Mouse (Mus musculus): ENCODE measurements at regions not wholly inside any gene's neighbourhood (a gene's known extent, or its start where the extent isn't known, plus 50 kb on each side); places are given as distances from the start of the nearest gene placed in this dataset.

DNA sequence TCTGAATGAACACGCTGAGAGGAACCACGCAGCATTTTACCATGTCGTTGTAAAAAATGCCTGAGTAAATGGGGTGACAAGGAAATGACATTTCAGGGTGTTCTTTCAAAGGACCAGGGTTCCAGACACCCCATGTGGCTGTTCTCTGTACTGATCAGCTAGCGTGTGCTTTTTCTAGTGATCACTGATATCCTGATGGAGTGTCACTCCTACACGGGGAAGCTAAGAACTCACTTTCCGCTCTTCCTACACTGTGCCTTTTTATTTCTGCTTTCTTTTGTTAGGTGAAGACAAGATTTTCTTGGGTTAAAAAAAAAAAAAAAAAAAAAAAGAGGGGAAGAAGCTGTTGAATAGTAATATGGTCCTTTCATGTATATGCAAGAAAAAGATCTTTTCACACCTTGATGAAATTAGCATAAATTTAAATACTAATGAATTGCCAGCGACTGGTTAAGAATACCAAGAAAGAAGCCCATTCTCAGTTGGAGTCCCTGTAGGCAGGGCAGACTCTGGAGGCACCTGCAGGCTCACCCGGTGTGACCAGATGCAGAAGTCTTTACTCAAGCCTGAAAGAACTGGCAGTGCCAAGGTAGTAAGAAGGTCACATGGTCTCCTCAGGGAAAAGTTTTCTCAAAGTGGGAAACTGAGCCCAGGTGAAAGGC is 270.2 kb upstream of the Irx2 start:
- no peak overlapping the region for H3K4me2 ChIP-seq (ENCODE audit: low read depth, low read length)
- no peak for ATAC-seq
- peaks cover 2% of the 10 kb centered on the region; the same call in 1 of the 2 replicates for H3K27me3 ChIP-seq (ENCODE audit: insufficient read depth, low read length)
- WGBS: 37% methylated on average over 8 of the region's 8 CpGs
- H3K9ac ChIP-seq (replicated peaks; ENCODE audit: low read length): no peak overlapping the region
- H3K36me3 ChIP-seq (ENCODE audit: insufficient read depth, low read length): no peaks in the 10 kb centered on the region
- H3K4me3 ChIP-seq (ENCODE audit: low read length): no peak overlapping the region
- no peaks in the 10 kb centered on the region for H3K9me3 ChIP-seq (ENCODE audit: low read length)
- TF ChIP-seq CTCF (IDR thresholded peaks at IDR 0.05; ENCODE audit: low read depth): no peak
- no peak overlapping the region for H3K27ac ChIP-seq
- no peak for DNase-seq (ENCODE audit: low spot score)
- H3K4me1 ChIP-seq (ENCODE audit: insufficient read depth, low read length): no peaks in the 10 kb centered on the region

DNA sequence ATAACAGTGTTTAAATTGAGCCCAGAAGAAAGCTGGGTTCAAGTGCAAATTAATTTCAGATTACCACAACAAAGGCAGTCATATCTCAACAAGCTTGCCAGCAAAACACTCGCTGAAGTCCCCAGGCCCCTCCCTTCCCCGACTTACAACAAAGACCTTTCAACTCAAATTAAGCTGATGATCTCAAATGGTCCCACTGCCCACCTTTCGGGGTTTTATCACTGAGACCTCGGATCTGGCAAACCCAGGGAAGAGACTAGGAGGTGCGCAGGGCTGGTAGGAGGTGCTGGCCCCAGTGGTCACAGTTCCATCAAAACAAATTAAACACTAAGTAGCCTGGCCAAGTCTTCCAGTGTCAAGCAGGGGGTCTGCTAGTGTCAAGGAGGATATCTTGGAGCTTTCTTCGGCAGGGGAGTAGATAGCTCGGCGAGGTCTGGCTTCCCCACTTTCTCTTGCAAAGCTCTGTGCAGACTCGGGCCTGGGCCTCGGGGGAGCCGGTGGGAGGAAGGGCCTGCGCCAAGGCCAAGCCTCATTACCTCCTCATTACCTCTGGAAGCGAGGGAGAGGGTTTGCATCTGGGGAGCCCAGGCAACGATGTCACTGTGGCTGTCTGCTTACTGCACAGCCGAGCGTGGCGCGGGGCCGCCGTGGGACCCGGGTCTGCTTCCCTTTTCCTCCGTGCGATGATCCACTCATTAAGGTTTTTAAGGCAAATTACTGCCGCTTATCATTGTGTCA is 262.9 kb upstream of the Irx2 start:
- peak; percentile 33 for DNase-seq (ENCODE audit: low spot score)
- Histone ChIP-seq H3K4me1 (ENCODE audit: insufficient read depth, low read length) (peaks cover 6% of the 10 kb centered on the region; the same call in 1 of the 2 replicates), H3K27ac (no peak overlapping the region), H3K9me3 (ENCODE audit: low read length) (no peaks in the 10 kb centered on the region), H3K4me2 (ENCODE audit: low read depth, low read length) (peak overlapping the region; percentile 51), H3K27me3 (ENCODE audit: insufficient read depth, low read length) (peaks cover 4% of the 10 kb centered on the region; the same call in 1 of the 2 replicates), H3K4me3 (ENCODE audit: low read length) (peak overlapping the region; percentile 11), H3K36me3 (ENCODE audit: insufficient read depth, low read length) (no peaks in the 10 kb centered on the region), H3K9ac (replicated peaks; ENCODE audit: low read length) (no peak overlapping the region)
- whole genome bisulfite sequencing: 16% methylated on average over 24 of the region's 24 CpGs
- TF ChIP-seq CTCF (IDR thresholded peaks at IDR 0.05; ENCODE audit: low read depth): no peak
- ATAC-seq: peak; percentile 64; the same call in 1 of the 2 replicates

DNA sequence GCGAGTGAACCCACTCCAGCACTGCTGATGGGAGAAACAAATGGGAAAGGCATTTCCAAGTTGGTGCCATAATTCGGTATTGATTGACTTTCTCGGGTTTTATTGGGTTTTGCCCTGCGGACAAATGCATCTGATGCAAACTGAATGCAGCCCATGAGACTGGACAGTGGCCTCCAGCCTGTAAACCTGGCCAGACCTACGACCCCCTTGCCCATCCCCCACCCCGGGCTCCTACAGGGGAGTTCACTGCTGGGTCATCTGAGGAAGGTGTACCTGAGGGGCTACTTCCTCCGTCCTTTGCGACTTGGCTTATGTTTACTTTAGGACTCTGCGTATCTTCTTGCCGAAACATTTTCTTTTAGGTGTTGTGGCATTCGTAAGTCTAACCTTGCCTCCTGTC is 262.3 kb upstream of the Irx2 start:
- H3K27me3 ChIP-seq (ENCODE audit: insufficient read depth, low read length): peaks cover 4% of the 10 kb centered on the region; the same call in 1 of the 2 replicates
- ATAC-seq (no peak), DNase-seq (ENCODE audit: low spot score) (no peak)
- peak overlapping the region; percentile 11; the same call in 1 of the 2 replicates for H3K4me3 ChIP-seq (ENCODE audit: low read length)
- H3K9me3 ChIP-seq (ENCODE audit: low read length): no peaks in the 10 kb centered on the region
- WGBS: 63% methylated on average over 11 of the region's 11 CpGs
- peak overlapping the region; percentile 51 for H3K4me2 ChIP-seq (ENCODE audit: low read depth, low read length)
- H3K27ac ChIP-seq: no peak overlapping the region
- H3K9ac ChIP-seq (replicated peaks; ENCODE audit: low read length): no peak overlapping the region
- H3K36me3 ChIP-seq (ENCODE audit: insufficient read depth, low read length): no peaks in the 10 kb centered on the region
- peaks cover 6% of the 10 kb centered on the region; the same call in 1 of the 2 replicates for H3K4me1 ChIP-seq (ENCODE audit: insufficient read depth, low read length)
- TF ChIP-seq CTCF (IDR thresholded peaks at IDR 0.05; ENCODE audit: low read depth): no peak

DNA sequence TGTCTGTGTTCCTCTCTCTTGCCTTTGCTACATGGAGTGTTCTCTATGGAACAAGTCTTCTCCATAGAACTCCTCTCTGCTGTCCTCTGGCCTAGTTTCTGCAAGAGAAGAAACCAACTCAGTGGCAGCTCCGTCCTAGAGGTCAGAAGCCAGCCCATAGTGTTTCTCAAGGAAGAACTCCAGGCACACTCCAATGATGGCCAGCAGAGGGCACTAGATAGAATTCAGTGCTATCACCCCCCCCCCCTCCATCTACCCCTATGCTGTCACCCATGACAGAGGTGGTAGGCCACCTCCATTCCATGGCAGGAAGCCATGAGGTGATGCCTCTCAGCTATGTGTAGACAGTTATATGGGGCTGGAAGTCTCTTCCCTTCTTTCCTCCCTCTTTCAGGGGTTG is 258.5 kb upstream of the Irx2 start:
- no peak for DNase-seq (ENCODE audit: low spot score)
- no peak overlapping the region for H3K9ac ChIP-seq (replicated peaks; ENCODE audit: low read length)
- no peak overlapping the region for H3K27ac ChIP-seq
- no peak overlapping the region for H3K4me2 ChIP-seq (ENCODE audit: low read depth, low read length)
- peak; percentile 45 for TF ChIP-seq CTCF (IDR thresholded peaks at IDR 0.05; ENCODE audit: low read depth)
- H3K36me3 ChIP-seq (ENCODE audit: insufficient read depth, low read length): no peaks in the 10 kb centered on the region
- peaks cover 6% of the 10 kb centered on the region; the same call in 1 of the 2 replicates for H3K4me1 ChIP-seq (ENCODE audit: insufficient read depth, low read length)
- WGBS: 91% methylated on average over 1 of the region's 1 CpGs
- ATAC-seq: no peak
- H3K27me3 ChIP-seq (ENCODE audit: insufficient read depth, low read length): no peaks in the 10 kb centered on the region
- H3K9me3 ChIP-seq (ENCODE audit: low read length): no peaks in the 10 kb centered on the region
- no peak overlapping the region for H3K4me3 ChIP-seq (ENCODE audit: low read length)

DNA sequence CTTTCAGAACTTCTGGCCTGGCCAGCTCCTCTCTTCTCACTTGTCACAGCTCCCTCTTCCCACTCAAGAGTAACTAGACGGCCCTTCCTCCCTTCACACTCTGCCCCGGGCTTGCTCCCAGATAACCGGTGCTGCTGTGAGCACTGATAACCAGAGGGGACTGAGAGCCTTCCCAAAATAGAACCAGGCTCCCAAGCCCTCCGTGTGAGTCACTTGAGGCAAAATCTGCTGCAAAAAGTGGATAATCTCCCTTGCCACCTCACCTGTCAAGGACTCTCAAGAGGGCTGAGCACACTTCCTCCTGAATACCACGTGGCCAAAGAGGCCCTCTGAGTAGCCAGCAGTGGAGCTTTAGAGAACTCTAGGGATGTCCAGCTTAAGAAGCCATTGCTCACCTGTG is 257.6 kb upstream of the Irx2 start:
- Histone ChIP-seq H3K27ac (no peak overlapping the region), H3K9me3 (ENCODE audit: low read length) (no peaks in the 10 kb centered on the region), H3K27me3 (ENCODE audit: insufficient read depth, low read length) (no peaks in the 10 kb centered on the region), H3K36me3 (ENCODE audit: insufficient read depth, low read length) (no peaks in the 10 kb centered on the region), H3K9ac (replicated peaks; ENCODE audit: low read length) (no peak overlapping the region), H3K4me2 (ENCODE audit: low read depth, low read length) (no peak overlapping the region), H3K4me1 (ENCODE audit: insufficient read depth, low read length) (peaks cover 4% of the 10 kb centered on the region; the same call in 1 of the 2 replicates), H3K4me3 (ENCODE audit: low read length) (no peak overlapping the region)
- no peak for DNase-seq (ENCODE audit: low spot score)
- ATAC-seq: no peak
- 65% methylated on average over 5 of the region's 5 CpGs for WGBS
- no peak for TF ChIP-seq CTCF (IDR thresholded peaks at IDR 0.05; ENCODE audit: low read depth)

DNA sequence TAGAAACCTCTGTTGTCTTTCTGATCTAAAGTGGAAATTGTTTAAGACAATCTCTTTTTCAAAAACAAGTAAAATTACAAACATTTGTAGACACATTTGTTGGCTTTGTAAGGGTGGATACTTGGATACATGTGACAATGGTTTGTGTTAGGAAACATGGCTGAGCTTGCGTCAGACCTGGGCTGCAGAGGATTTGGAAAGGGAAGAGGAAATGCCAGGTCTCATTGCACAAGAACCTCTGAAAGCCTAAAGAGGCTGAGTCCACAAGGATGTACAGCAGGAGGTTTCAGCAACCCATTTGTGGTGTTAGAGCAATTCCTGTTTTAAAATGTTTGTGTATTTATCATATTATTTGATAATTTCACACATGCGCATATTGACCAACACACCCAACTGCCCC is 235.3 kb upstream of the Irx2 start:
- TF ChIP-seq CTCF (IDR thresholded peaks at IDR 0.05; ENCODE audit: low read depth): no peak
- ATAC-seq (no peak), DNase-seq (ENCODE audit: low spot score) (no peak)
- Histone ChIP-seq H3K36me3 (ENCODE audit: insufficient read depth, low read length) (no peaks in the 10 kb centered on the region), H3K4me2 (ENCODE audit: low read depth, low read length) (no peak overlapping the region), H3K4me1 (ENCODE audit: insufficient read depth, low read length) (no peaks in the 10 kb centered on the region), H3K9me3 (ENCODE audit: low read length) (no peaks in the 10 kb centered on the region), H3K27me3 (ENCODE audit: insufficient read depth, low read length) (no peaks in the 10 kb centered on the region), H3K4me3 (ENCODE audit: low read length) (no peak overlapping the region), H3K9ac (replicated peaks; ENCODE audit: low read length) (no peak overlapping the region), H3K27ac (no peak overlapping the region)
- 97% methylated on average over 2 of the region's 2 CpGs for WGBS
